Mouse (Mus musculus) G1E (cell line): ENCODE results near the gene Ick. TPM values are rescaled to one million over a fixed set of nuclear protein-coding genes. Genes with fewer than 3 reads are reported as not detected.
"Not testable (repeated sequence)": the region's sequence is repeated elsewhere in the genome, so short reads cannot be mapped to it uniquely, and the experiment has no call there.

Source experiments
- ATAC-seq: 2 replicates; pipeline ENCODE4 v1.8.0; 2016; ENCODE audit warnings: mild to moderate bottlenecking; ENCODE audit not compliant: insufficient number of reproducible peaks, poor library complexity, low FRiP score, severe bottlenecking; ENCODE audit errors: extremely low read depth
- DNase-seq: peaks from one replicate; pipeline ENCODE4 v3.0.0; 2012; ENCODE audit warnings: low spot score
- H3K27me3 ChIP-seq: 2 replicates; pipeline ENCODE4 v1.6.1; 2012; ENCODE audit warnings: mild to moderate bottlenecking, low read length, inconsistent platforms; ENCODE audit not compliant: insufficient read depth
- H3K36me3 ChIP-seq: replicated peaks from 2 replicates; pipeline ENCODE3; 2012; ENCODE audit warnings: mild to moderate bottlenecking, inconsistent platforms
- H3K4me1 ChIP-seq: 2 replicates; pipeline ENCODE4 v1.6.1; 2012; ENCODE audit warnings: low read depth, low read length, inconsistent platforms, mixed read lengths; ENCODE audit not compliant: insufficient read depth
- H3K4me3 ChIP-seq: 2 replicates; pipeline ENCODE4 v1.5.1; 2012; ENCODE audit warnings: low read depth, mild to moderate bottlenecking, inconsistent platforms, low read length, moderate library complexity, mixed read lengths
- H3K9me3 ChIP-seq: replicated peaks from 2 replicates; pipeline ENCODE4 v1.6.1; 2012; ENCODE audit warnings: inconsistent platforms
- CTCF ChIP-seq: IDR thresholded peaks from 2 replicates; pipeline ENCODE4 v1.5.1; 2012; ENCODE audit warnings: low read depth, low read length, inconsistent platforms, mixed read lengths
- GATA1 ChIP-seq: IDR thresholded peaks from 2 replicates; pipeline ENCODE4 v1.6.1; 2012; ENCODE audit warnings: borderline replicate concordance, low read length, inconsistent platforms, mixed read lengths
- GATA2 ChIP-seq: IDR thresholded peaks from 2 replicates; pipeline ENCODE4 v1.6.1; 2012; ENCODE audit warnings: low read depth, low read length, inconsistent platforms, borderline replicate concordance
- POLR2AphosphoS5 ChIP-seq: IDR thresholded peaks from 2 replicates; pipeline ENCODE4 v1.6.1; 2012; ENCODE audit warnings: low read depth, low read length, inconsistent platforms; ENCODE audit not compliant: insufficient replicate concordance
- TAL1 ChIP-seq: conservative IDR thresholded peaks from 2 replicates; pipeline ENCODE4 v1.6.1; 2012; ENCODE audit warnings: low read depth, low read length, inconsistent platforms, mixed read lengths
- polyA plus RNA-seq: library from polyadenylated mRNA; stranded (reverse); fragments of >175 nt; gene quantifications from 2 replicates; pipeline ENCODE4 v1.2.3, GENCODE M21; 2012
- total RNA-seq, 2 experiments: library from RNA; stranded (forward) in 1 of 2; stranded (reverse) in 1 of 2; fragments of 200-1000 nt in 1 of 2; fragments of >200 nt in 1 of 2; fragmentation: Nextera tagmentation in 1 of 2; gene quantifications; 2 replicates each; pipeline ENCODE4 v1.2.3; 2014 to 2017

Ick gene
- total and polyA plus RNA-seq, 3 experiments = 14.9 to 59.1 (median 18.8) TPM

GRCm38 (mm10) chr9:78126643-78127042 lies 17.7 kb downstream of the Ick start:
- no peaks in the 10 kb centered on the region for H3K9me3 ChIP-seq
- TF ChIP-seq GATA1 (no peak), CTCF (no peak), GATA2 (no peak), TAL1 (no peak), POLR2AphosphoS5 (no peak)
- H3K4me3 ChIP-seq = no peak overlapping the region
- no peak for ATAC-seq
- no peaks in the 10 kb centered on the region for H3K27me3 ChIP-seq
- no peak for DNase-seq
- H3K36me3 ChIP-seq = peaks cover 47% of the 10 kb centered on the region
- H3K4me1 ChIP-seq = no peaks in the 10 kb centered on the region

- Histone ChIP-seq H3K9me3 (no peaks in the 10 kb centered on the region), H3K27me3 (no peaks in the 10 kb centered on the region), H3K4me3 (no peak overlapping the region), H3K4me1 (peaks cover 10% of the 10 kb centered on the region; the same call in 1 of the 2 replicates), H3K36me3 (peaks cover 57% of the 10 kb centered on the region)
- TF ChIP-seq GATA2 = no peak
- no peak for TF ChIP-seq GATA1
- TF ChIP-seq POLR2AphosphoS5 = no peak
- TF ChIP-seq CTCF = no peak
- no peak for TF ChIP-seq TAL1
- ATAC-seq (no peak), DNase-seq (no peak)
Measured at GRCm38 (mm10) chr9:78135658-78136057, 26.7 kb downstream of the Ick start.

- H3K4me1 ChIP-seq = peaks cover 10% of the 10 kb centered on the region; the same call in 1 of the 2 replicates
- ATAC-seq (no peak), DNase-seq (no peak)
- H3K36me3 ChIP-seq = peaks cover 54% of the 10 kb centered on the region
- TF ChIP-seq GATA1 = no peak
- TF ChIP-seq POLR2AphosphoS5 = no peak
- no peak overlapping the region for H3K4me3 ChIP-seq
- H3K9me3 ChIP-seq = no peaks in the 10 kb centered on the region
- H3K27me3 ChIP-seq = no peaks in the 10 kb centered on the region
Measured at GRCm38 (mm10) chr9:78138044-78138676, 29.2 kb downstream of the Ick start.

- no peaks in the 10 kb centered on the region for H3K27me3 ChIP-seq
- H3K36me3 ChIP-seq = peaks cover 57% of the 10 kb centered on the region
- TF ChIP-seq CTCF (no peak), GATA2 (no peak), GATA1 (no peak), POLR2AphosphoS5 (no peak), TAL1 (no peak)
- no peak overlapping the region for H3K4me3 ChIP-seq
- H3K9me3 ChIP-seq = no peaks in the 10 kb centered on the region
- ATAC-seq (no peak), DNase-seq (no peak)
- peaks cover 10% of the 10 kb centered on the region; the same call in 1 of the 2 replicates for H3K4me1 ChIP-seq
Measured at GRCm38 (mm10) chr9:78139463-78139862, 30.5 kb downstream of the Ick start.

GRCm38 (mm10) chr9:78146099-78146498 lies 37.1 kb downstream of the Ick start:
- Histone ChIP-seq H3K36me3 (peaks cover 50% of the 10 kb centered on the region), H3K9me3 (no peaks in the 10 kb centered on the region), H3K27me3 (no peaks in the 10 kb centered on the region), H3K4me3 (no peak overlapping the region), H3K4me1 (peaks cover 6% of the 10 kb centered on the region; the same call in 1 of the 2 replicates)
- ATAC-seq (no peak), DNase-seq (no peak)
- TF ChIP-seq GATA2 = no peak
- no peak for TF ChIP-seq GATA1
- no peak for TF ChIP-seq POLR2AphosphoS5
- no peak for TF ChIP-seq TAL1
- no peak for TF ChIP-seq CTCF

GRCm38 (mm10) chr9:78146627-78147026 lies 37.6 kb downstream of the Ick start:
- Histone ChIP-seq H3K36me3 (peaks cover 53% of the 10 kb centered on the region), H3K27me3 (no peaks in the 10 kb centered on the region), H3K4me1 (peaks cover 6% of the 10 kb centered on the region; the same call in 1 of the 2 replicates), H3K4me3 (no peak overlapping the region), H3K9me3 (no peaks in the 10 kb centered on the region)
- DNase-seq (no peak), ATAC-seq (no peak)
- TF ChIP-seq GATA2 (no peak), TAL1 (no peak), POLR2AphosphoS5 (no peak)

GRCm38 (mm10) chr9:78148149-78148548 lies 39.2 kb downstream of the Ick start:
- peaks cover 50% of the 10 kb centered on the region for H3K36me3 ChIP-seq
- peaks cover 6% of the 10 kb centered on the region; the same call in 1 of the 2 replicates for H3K4me1 ChIP-seq
- no peak for DNase-seq
- no peaks in the 10 kb centered on the region for H3K9me3 ChIP-seq
- no peak overlapping the region for H3K4me3 ChIP-seq
- no peaks in the 10 kb centered on the region for H3K27me3 ChIP-seq
- TF ChIP-seq GATA2 = no peak
- no peak for TF ChIP-seq TAL1
- ATAC-seq = no peak

GRCm38 (mm10) chr9:78149770-78150169 lies 40.8 kb downstream of the Ick start:
- not testable (repeated sequence) for H3K4me3 ChIP-seq, H3K27me3 ChIP-seq, H3K9me3 ChIP-seq, ATAC-seq, H3K4me1 ChIP-seq, DNase-seq
- peaks cover 47% of the 10 kb centered on the region for H3K36me3 ChIP-seq
